Mouse (Mus musculus) stomach, postnatal 0 days (tissue): ENCODE measurements around the gene Abl2.

ENCODE experiments used
- CTCF ChIP-seq: IDR thresholded peaks from 2 replicates; pipeline ENCODE4 v1.5.1; 2016; ENCODE audit warnings: antibody characterized with exemption, low read depth, mild to moderate bottlenecking, moderate library complexity
- EP300 ChIP-seq: optimal IDR thresholded peaks from 2 replicates; pipeline ENCODE3; 2016; ENCODE audit warnings: antibody characterized with exemption

- TF ChIP-seq EP300 (no peak), CTCF (no peak)
Observed at GRCm38 (mm10) chr1:156654735-156655530, 96.3 kb downstream of the Abl2 start.
